Mouse (Mus musculus) hindbrain, embryonic 16.5 days (tissue): ENCODE results near the gene Upf2. TPM values are rescaled to one million over a fixed set of nuclear protein-coding genes. Genes with fewer than 3 reads are reported as not detected.

Experiments used
- ATAC-seq: fragments of 200-750 bp; cut with Nextera tagmentation; 2 replicates; pipeline ENCODE4 v1.8.0; 2017; ENCODE audit warnings: moderate TSS enrichment, moderate library complexity
- H3K27ac ChIP-seq: fragments of 300-500 bp; sonication (generic); 2 replicates; pipeline ENCODE4 v1.5.1; 2014; ENCODE audit warnings: low read depth, mild to moderate bottlenecking, control low read depth, low read length, moderate library complexity
- H3K27me3 ChIP-seq: fragments of 300-500 bp; sonication (generic); replicated peaks from 2 replicates; pipeline ENCODE4 v1.6.1; 2014; ENCODE audit warnings: low read length; ENCODE audit not compliant: control insufficient read depth, insufficient read depth
- H3K36me3 ChIP-seq: fragments of 300-500 bp; sonication (generic); 2 replicates; pipeline ENCODE4 v1.6.1; 2014; ENCODE audit warnings: mild to moderate bottlenecking, low read length, moderate library complexity, mixed read lengths; ENCODE audit not compliant: control insufficient read depth, insufficient read depth
- H3K4me1 ChIP-seq: fragments of 300-500 bp; sonication (generic); 2 replicates; pipeline ENCODE4 v1.6.1; 2014; ENCODE audit warnings: low read depth, low read length; ENCODE audit not compliant: control insufficient read depth, insufficient read depth
- H3K4me2 ChIP-seq: fragments of 300-500 bp; sonication (generic); 2 replicates; pipeline ENCODE4 v1.6.1; 2014; ENCODE audit warnings: mild to moderate bottlenecking, low read length, control low read depth, moderate library complexity
- H3K4me3 ChIP-seq: fragments of 300-500 bp; sonication (generic); 2 replicates; pipeline ENCODE4 v1.5.1; 2014; ENCODE audit warnings: mild to moderate bottlenecking, low read length, control low read depth, moderate library complexity
- H3K9ac ChIP-seq: fragments of 300-500 bp; sonication (generic); 2 replicates; pipeline ENCODE4 v1.6.1; 2014; ENCODE audit warnings: low read depth, mild to moderate bottlenecking, control low read depth, low read length, moderate library complexity
- H3K9me3 ChIP-seq: fragments of 300-500 bp; sonication (generic); 2 replicates; pipeline ENCODE4 v1.6.1; 2014; ENCODE audit warnings: mild to moderate bottlenecking, low read length, moderate library complexity; ENCODE audit not compliant: control insufficient read depth
- WGBS: fragments of 180-500 bp; shearing (Covaris S2); extraction: QIAGEN DNeasy Blood & Tissue Kit; methylation state at CpG from one replicate; pipeline ENCODE4 v1.1.7; 2014; 5-methylcytosine and 5-hydroxymethylcytosine counted together
- polyA plus RNA-seq: library from polyadenylated mRNA; unstranded; fragments of >200 nt; fragmentation: Nextera tagmentation; extraction: Ambion mirVana; gene quantifications from 2 replicates; pipeline ENCODE4 v1.2.1, GENCODE M21; 2015

The Upf2 gene
- polyA plus RNA-seq: 6.4 and 7.8 TPM in 2 replicates

DNA sequence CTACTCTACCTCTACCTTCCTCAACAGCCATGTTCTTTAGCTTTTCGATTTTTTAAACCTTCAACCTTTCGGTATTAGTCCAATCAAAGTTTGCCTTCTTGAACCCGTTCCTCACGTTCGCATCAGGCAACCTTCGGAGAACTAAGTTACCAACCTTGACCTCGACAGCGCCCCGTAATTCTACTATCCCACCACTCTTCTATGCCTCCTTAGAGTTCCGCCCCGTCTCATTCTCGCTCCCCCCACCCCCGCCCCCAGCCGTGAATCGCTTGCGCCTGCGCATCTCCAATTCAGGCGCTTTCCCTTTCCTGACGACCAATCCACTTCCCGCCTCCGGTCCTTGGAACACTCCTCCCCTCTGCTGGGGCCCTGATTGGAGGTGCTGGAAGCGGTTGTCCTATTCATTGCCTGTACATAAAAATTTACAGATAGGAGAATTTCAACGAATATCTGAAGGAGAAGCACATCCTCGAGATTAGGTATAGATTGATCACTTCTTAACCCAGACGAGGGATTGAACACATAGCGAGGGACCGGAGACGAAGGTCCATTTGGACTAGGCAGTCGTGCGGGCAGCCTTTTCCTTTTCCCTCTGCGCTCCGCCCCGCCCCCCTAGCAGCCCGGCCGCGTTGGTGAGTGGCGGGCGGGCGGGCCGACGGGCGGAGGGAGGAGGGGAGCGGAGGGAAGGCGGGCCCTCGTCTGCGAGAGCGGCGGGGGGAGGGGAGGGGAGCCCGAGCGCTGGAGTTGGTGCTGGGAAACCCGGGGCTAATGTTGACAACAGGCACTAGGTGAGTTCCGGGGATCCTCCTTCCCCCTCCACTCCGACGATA is at the start of gene Upf2:
Upf2 (plus strand) TSS at position 704 of the 830 bp plus-strand sequence.
- Histone ChIP-seq H3K27me3 (no peaks in the 10 kb centered on the region), H3K4me2 (peak within 1 kb of the TSS; percentile 79), H3K9me3 (no peaks in the 10 kb centered on the region), H3K36me3 (no peaks in the 10 kb centered on the region), H3K4me3 (peak within 1 kb of the TSS; percentile 96), H3K27ac (peak within 1 kb of the TSS; percentile 84), H3K9ac (peak within 1 kb of the TSS; percentile 71), H3K4me1 (peaks cover 10% of the 10 kb centered on the region)
- WGBS: under 1% methylated on average over 42 of the region's 54 CpGs
- peak; percentile 97 for ATAC-seq

DNA sequence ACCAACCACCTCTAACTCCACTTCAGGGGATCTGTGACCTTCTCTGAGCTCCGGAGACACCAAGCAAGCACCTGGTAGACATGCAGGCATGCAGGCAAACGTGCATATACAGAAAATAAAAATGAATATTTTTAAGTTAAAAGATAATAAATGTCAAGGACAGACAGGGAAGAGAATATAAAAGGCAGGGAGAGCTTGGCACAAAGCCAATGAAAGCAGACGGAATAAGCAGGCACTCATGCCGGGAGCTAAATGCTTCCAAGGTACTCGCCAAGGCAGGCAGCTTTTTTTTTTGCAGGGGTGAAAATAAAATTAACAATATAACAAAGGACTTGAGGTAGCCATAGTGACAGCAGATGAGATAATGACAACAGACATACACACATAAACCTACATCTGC is 45.2 kb upstream of the Upf2 start:
- Histone ChIP-seq H3K9ac (no peak overlapping the region), H3K27ac (no peak overlapping the region), H3K36me3 (peaks cover 15% of the 10 kb centered on the region; the same call in 1 of the 2 replicates), H3K4me3 (no peak overlapping the region), H3K4me1 (no peaks in the 10 kb centered on the region), H3K9me3 (no peaks in the 10 kb centered on the region), H3K4me2 (no peak overlapping the region), H3K27me3 (no peaks in the 10 kb centered on the region)
- no peak for ATAC-seq
- 31% methylated on average over 5 of the region's 5 CpGs for WGBS

DNA sequence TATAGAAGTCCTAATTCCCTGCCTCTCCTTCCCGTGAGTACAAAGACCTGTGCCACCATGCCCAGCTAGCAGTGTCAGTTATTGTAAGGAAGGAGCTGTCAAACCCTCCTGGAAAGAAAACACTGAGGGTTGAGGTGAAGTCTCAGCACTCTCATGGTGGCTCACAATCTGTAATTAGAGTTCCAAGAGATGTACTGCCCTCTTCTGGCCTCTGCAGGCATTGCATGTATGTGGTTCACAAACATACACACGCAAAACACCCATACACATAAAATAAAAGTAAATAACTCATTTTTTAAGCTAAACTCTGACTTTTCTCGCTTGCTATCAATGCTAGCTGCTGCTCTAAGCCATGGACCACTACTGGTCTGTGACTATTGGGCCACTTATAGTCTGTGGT is 44.6 kb upstream of the Upf2 start:
- Histone ChIP-seq H3K36me3 (peaks cover 14% of the 10 kb centered on the region; the same call in 1 of the 2 replicates), H3K27me3 (no peaks in the 10 kb centered on the region), H3K9me3 (no peaks in the 10 kb centered on the region), H3K4me2 (no peak overlapping the region), H3K4me3 (no peak overlapping the region), H3K9ac (no peak overlapping the region), H3K4me1 (no peaks in the 10 kb centered on the region), H3K27ac (no peak overlapping the region)
- WGBS: 54% methylated on average over 3 of the region's 3 CpGs
- no peak for ATAC-seq

DNA sequence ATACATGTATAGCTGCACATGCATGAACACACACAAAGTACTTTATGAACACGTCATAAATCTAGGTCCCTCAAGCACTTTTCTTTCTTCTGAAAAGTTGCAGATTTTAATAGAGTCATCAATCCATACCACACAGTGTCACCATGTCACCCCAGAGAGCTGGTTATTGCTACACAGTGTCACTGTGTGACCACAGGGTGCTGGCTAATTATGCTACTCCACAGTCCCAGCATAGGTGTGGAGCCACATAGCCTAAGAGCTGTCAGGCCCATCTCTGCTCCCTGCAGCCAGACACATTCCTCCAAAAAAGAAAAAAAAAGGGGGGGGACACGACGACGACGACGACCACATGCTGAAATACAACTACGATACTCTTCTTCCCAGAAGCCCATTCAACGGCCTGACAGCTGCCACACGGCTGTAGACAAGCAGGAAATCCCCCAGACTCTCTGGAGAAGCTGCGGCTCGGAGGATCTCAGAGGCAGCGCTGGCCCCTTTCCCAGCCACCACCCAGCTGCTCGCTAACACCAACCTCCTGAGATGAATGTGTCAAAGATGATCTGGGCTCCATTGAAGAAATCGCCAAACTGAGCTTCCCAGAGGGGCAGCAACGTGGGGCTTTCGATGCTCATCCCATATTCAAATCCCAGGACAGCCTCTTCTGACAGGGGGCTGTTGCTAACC is 39.8 kb upstream of the Upf2 start:
- H3K4me3 ChIP-seq: no peak overlapping the region
- no peak overlapping the region for H3K9ac ChIP-seq
- WGBS: 50% methylated on average over 16 of the region's 16 CpGs
- H3K27ac ChIP-seq: no peak overlapping the region
- peak; percentile 74; the same call in 1 of the 2 replicates for ATAC-seq
- H3K27me3 ChIP-seq: no peaks in the 10 kb centered on the region
- H3K4me2 ChIP-seq: peak overlapping the region; percentile 2; the same call in 1 of the 2 replicates
- no peaks in the 10 kb centered on the region for H3K9me3 ChIP-seq
- 0 out of 2 replicates have a peak, but pooled peaks cover 8% of the 10 kb centered on the region for H3K36me3 ChIP-seq
- H3K4me1 ChIP-seq: no peaks in the 10 kb centered on the region

DNA sequence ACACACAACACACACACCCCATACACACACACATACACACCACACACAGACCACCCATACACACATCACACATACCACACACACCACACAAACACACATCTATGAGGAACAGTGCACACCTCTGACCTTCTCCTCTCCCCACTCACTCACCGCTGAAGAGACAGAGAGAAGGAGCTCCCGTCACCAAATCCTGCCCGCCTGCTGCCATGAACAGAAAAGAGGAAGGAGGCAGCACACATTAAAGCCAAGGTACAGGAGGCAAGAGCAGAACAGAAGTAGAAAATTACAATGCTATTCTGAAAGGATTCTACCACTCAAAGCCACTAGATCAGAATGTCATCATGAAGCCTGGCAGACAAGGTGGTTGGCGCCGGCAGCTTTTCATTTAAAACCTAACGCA is 28.4 kb upstream of the Upf2 start:
- no peaks in the 10 kb centered on the region for H3K4me1 ChIP-seq
- WGBS: 94% methylated on average over 6 of the region's 6 CpGs
- H3K4me2 ChIP-seq: no peak overlapping the region
- no peaks in the 10 kb centered on the region for H3K27me3 ChIP-seq
- H3K4me3 ChIP-seq: no peak overlapping the region
- H3K9me3 ChIP-seq: no peaks in the 10 kb centered on the region
- no peak overlapping the region for H3K27ac ChIP-seq
- H3K9ac ChIP-seq: no peak overlapping the region
- ATAC-seq: no peak
- peaks cover 2% of the 10 kb centered on the region; the same call in 1 of the 2 replicates for H3K36me3 ChIP-seq

DNA sequence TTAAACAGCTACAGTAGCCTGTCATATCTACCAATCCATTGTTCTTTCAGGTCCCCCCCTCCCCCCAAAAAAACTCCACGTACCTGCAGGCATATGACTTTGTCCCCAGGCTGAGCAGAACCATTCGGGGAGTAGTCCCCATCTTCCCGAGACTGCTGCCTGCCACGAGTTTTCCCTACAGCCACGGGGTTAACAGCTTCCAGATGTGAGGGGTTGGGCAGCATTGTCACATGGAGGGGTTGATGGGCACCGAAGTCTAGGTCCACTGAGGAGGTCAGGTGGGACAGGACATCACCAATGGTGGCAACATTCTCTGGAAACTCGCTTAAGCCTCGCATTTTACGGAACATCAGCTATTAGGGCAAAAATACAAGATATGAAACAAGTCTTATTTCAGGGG is 27.5 kb upstream of the Upf2 start:
- no peak overlapping the region for H3K4me3 ChIP-seq
- H3K9ac ChIP-seq: no peak overlapping the region
- H3K4me1 ChIP-seq: no peaks in the 10 kb centered on the region
- H3K36me3 ChIP-seq: 0 out of 2 replicates have a peak, but pooled peaks cover 2% of the 10 kb centered on the region
- no peaks in the 10 kb centered on the region for H3K27me3 ChIP-seq
- no peak overlapping the region for H3K27ac ChIP-seq
- no peak for ATAC-seq
- H3K9me3 ChIP-seq: no peaks in the 10 kb centered on the region
- H3K4me2 ChIP-seq: no peak overlapping the region
- WGBS: 87% methylated on average over 9 of the region's 9 CpGs

DNA sequence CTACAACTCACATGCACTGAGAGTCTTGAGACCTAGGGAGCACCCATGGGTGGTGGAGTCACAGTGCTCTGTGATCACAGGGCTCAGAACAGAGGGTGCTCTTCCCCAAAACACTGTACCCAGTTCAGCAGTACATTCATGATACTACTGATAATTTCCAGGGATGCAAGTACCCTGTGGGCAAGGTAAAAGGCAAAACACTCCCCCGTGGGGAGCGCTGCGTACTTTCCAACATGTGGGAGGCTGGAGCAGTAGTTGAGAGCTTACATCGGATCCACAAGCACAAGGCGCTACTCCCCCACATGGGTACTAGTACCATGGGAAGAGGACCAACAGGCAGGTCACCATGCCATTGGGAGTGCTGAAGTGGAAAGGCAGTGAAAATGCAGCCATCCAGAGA is 23.8 kb upstream of the Upf2 start:
- 99% methylated on average over 5 of the region's 5 CpGs for WGBS
- no peak overlapping the region for H3K9ac ChIP-seq
- ATAC-seq: no peak
- H3K27ac ChIP-seq: no peak overlapping the region
- H3K27me3 ChIP-seq: no peaks in the 10 kb centered on the region
- H3K4me3 ChIP-seq: no peak overlapping the region
- H3K36me3 ChIP-seq: 0 out of 2 replicates have a peak, but pooled peaks cover 3% of the 10 kb centered on the region
- no peaks in the 10 kb centered on the region for H3K4me1 ChIP-seq
- no peaks in the 10 kb centered on the region for H3K9me3 ChIP-seq
- no peak overlapping the region for H3K4me2 ChIP-seq

DNA sequence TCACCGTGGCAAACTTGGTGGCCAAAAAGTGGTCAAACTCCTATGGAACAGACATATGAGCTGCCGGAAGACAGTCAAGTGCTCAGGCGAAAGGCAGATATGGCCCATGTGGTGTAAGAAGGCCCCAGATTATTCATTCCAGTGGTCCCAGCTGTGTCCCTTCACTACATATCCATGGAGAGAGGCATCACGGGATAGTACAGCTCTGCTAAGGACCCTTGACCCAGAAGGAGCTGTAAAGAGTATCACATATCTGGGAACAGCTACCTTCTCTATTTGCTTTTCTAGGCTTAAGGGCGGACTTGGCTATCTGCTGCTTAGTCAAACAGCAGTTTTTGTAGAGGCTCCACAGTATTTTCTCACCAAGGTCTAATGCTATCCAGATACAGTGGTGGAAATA is 21.5 kb upstream of the Upf2 start:
- WGBS: 93% methylated on average over 5 of the region's 5 CpGs
- Histone ChIP-seq H3K27ac (no peak overlapping the region), H3K4me3 (no peak overlapping the region), H3K36me3 (0 out of 2 replicates have a peak, but pooled peaks cover 3% of the 10 kb centered on the region), H3K27me3 (no peaks in the 10 kb centered on the region), H3K9me3 (no peaks in the 10 kb centered on the region), H3K4me2 (no peak overlapping the region), H3K4me1 (no peaks in the 10 kb centered on the region), H3K9ac (no peak overlapping the region)
- no peak for ATAC-seq
